Mouse (Mus musculus) forebrain, postnatal 0 days (tissue): ENCODE measurements around the gene Dcbld1. TPM values are rescaled to one million over a fixed set of nuclear protein-coding genes. Genes with fewer than 3 reads are reported as not detected.

Experiments
- ATAC-seq: fragments of 200-750 bp; cut with Nextera tagmentation; 2 replicates; pipeline ENCODE4 v1.8.0; 2017; ENCODE audit warnings: mild to moderate bottlenecking, moderate library complexity
- DNase-seq: peaks from one replicate; pipeline ENCODE4 v3.0.0-alpha.2; 2015
- H3K27ac ChIP-seq: fragments of 300-500 bp; sonication (generic); 2 replicates; pipeline ENCODE4 v1.5.1; 2014; ENCODE audit warnings: low read depth, mild to moderate bottlenecking, antibody characterized with exemption, low read length, moderate library complexity, mixed read lengths
- H3K27me3 ChIP-seq: fragments of 300-500 bp; sonication (generic); 2 replicates; pipeline ENCODE4 v1.6.1; 2014; ENCODE audit warnings: mild to moderate bottlenecking, low read length, mixed read lengths; ENCODE audit not compliant: insufficient read depth
- H3K36me3 ChIP-seq: fragments of 300-500 bp; sonication (generic); 2 replicates; pipeline ENCODE4 v1.6.1; 2014; ENCODE audit warnings: mild to moderate bottlenecking, moderate library complexity; ENCODE audit not compliant: insufficient read depth
- H3K4me1 ChIP-seq: fragments of 300-500 bp; sonication (generic); 2 replicates; pipeline ENCODE4 v1.6.1; 2014; ENCODE audit warnings: antibody characterized with exemption; ENCODE audit not compliant: insufficient read depth
- H3K4me2 ChIP-seq: fragments of 300-500 bp; sonication (generic); 2 replicates; pipeline ENCODE4 v1.6.1; 2014; ENCODE audit warnings: low read depth, mild to moderate bottlenecking, moderate library complexity
- H3K4me3 ChIP-seq: fragments of 300-500 bp; sonication (generic); 2 replicates; pipeline ENCODE4 v1.5.1; 2014; ENCODE audit warnings: low read depth, low read length, mixed read lengths
- H3K9ac ChIP-seq: fragments of 300-500 bp; sonication (generic); 2 replicates; pipeline ENCODE4 v1.6.1; 2014; ENCODE audit warnings: mild to moderate bottlenecking
- H3K9me3 ChIP-seq: fragments of 300-500 bp; sonication (generic); 2 replicates; pipeline ENCODE4 v1.6.1; 2016; ENCODE audit warnings: low read length
- CTCF ChIP-seq: sonication (generic); IDR thresholded peaks from 2 replicates; pipeline ENCODE4 v1.5.1; 2016; ENCODE audit warnings: antibody characterized with exemption, control low read depth, low read depth
- WGBS: fragments of 180-500 bp; shearing (Covaris S2); extraction: QIAGEN DNeasy Blood & Tissue Kit; methylation state at CpG from one replicate; pipeline ENCODE4 v1.1.7; 2014; 5-methylcytosine and 5-hydroxymethylcytosine counted together
- polyA plus RNA-seq: library from polyadenylated mRNA; unstranded; fragments of >200 nt; fragmentation: Nextera tagmentation; extraction: Ambion mirVana; gene quantifications from 2 replicates; pipeline ENCODE4 v1.2.1, GENCODE M21; 2015
- total RNA-seq: library from RNA; depleted of rRNA; stranded (reverse); fragments of >200 nt; gene quantifications from 2 replicates; pipeline ENCODE4 v1.2.3, GENCODE M21; 2014; rRNA removed

Gene Dcbld1
- total and polyA plus RNA-seq, 2 experiments from 2014 or later: 11.3 to 19.1 TPM

GRCm38 (mm10) chr10:52360862-52361609, 127.6 kb downstream of the Dcbld1 start:
- ATAC-seq: no peak
- no peak for DNase-seq
- no peak overlapping the region for H3K4me3 ChIP-seq
- H3K4me2 ChIP-seq: no peak overlapping the region
- no peaks in the 10 kb centered on the region for H3K27me3 ChIP-seq
- WGBS: 75% methylated on average over 9 of the region's 9 CpGs
- H3K9ac ChIP-seq: no peak overlapping the region
- no peak overlapping the region for H3K27ac ChIP-seq
- H3K4me1 ChIP-seq: no peaks in the 10 kb centered on the region
- no peaks in the 10 kb centered on the region; the same call in 1 of the 2 replicates for H3K36me3 ChIP-seq
- TF ChIP-seq CTCF: no peak
- no peaks in the 10 kb centered on the region for H3K9me3 ChIP-seq

- no peaks in the 10 kb centered on the region for H3K9me3 ChIP-seq
- H3K27ac ChIP-seq: no peak overlapping the region
- H3K36me3 ChIP-seq: no peaks in the 10 kb centered on the region
- H3K9ac ChIP-seq: no peak overlapping the region
- no peak for DNase-seq
- no peak overlapping the region for H3K4me2 ChIP-seq
- WGBS: 73% methylated on average over 4 of the region's 4 CpGs
- ATAC-seq: no peak
- TF ChIP-seq CTCF: no peak
- H3K4me3 ChIP-seq: no peak overlapping the region
- no peaks in the 10 kb centered on the region for H3K27me3 ChIP-seq
- H3K4me1 ChIP-seq: no peaks in the 10 kb centered on the region
These were observed 135.0 kb downstream of the Dcbld1 start for GRCm38 (mm10) chr10:52368376-52368775.

Other genes starting within 250 kb of the Dcbld1 start
- gene Vgll2, start 211.1 kb upstream of the Dcbld1 start, total RNA-seq: 0.31 and 2.6 TPM in 2 replicates
- gene Vgll2, start 211.1 kb upstream of the Dcbld1 start, polyA plus RNA-seq: 1.9 TPM in 1 of 2 replicates, not detected in the other
- not detected in 2 replicates for gene Ros1, start 38.4 kb upstream of the Dcbld1 start, total RNA-seq
- not detected in 2 replicates for gene Ros1, start 38.4 kb upstream of the Dcbld1 start, polyA plus RNA-seq
- gene Gm26741, start 125.1 kb downstream of the Dcbld1 start, total RNA-seq: not detected in 2 replicates
- not detected in 2 replicates for gene Gm26741, start 125.1 kb downstream of the Dcbld1 start, polyA plus RNA-seq
- 18.5 and 22.8 TPM in 2 replicates for gene Gopc, start 148.5 kb downstream of the Dcbld1 start, total RNA-seq
- gene Gopc, start 148.5 kb downstream of the Dcbld1 start, polyA plus RNA-seq: 16.6 and 22.9 TPM in 2 replicates
- not detected in 2 replicates for gene Nepn, start 155.4 kb downstream of the Dcbld1 start, total RNA-seq
- not detected in 2 replicates for gene Nepn, start 155.4 kb downstream of the Dcbld1 start, polyA plus RNA-seq
- gene Nus1, start 183.9 kb downstream of the Dcbld1 start, total RNA-seq: 21.2 and 31.8 TPM in 2 replicates
- gene Nus1, start 183.9 kb downstream of the Dcbld1 start, polyA plus RNA-seq: 11.5 and 19.1 TPM in 2 replicates